Mouse (Mus musculus) neutrophil, adult 5-6 weeks (primary cell): ENCODE measurements around the gene Hyal1. TPM values are rescaled to one million over a fixed set of nuclear protein-coding genes. Genes with fewer than 3 reads are reported as not detected.

ENCODE experiments used
- ATAC-seq: fragments of 151-379, 151-347 bp; 2 replicates; pipeline ENCODE4 v1.8.0; 2017; ENCODE audit warnings: mild to moderate bottlenecking, moderate TSS enrichment; ENCODE audit not compliant: insufficient number of reproducible peaks, poor library complexity, low FRiP score, severe bottlenecking; ENCODE audit errors: extremely low read depth
- total RNA-seq: library from RNA; stranded (forward); fragments of 200-1000 nt; gene quantifications from 2 replicates; pipeline ENCODE4 v1.2.3, GENCODE M21; 2017

The Hyal1 gene
- total RNA-seq, 1 experiment from 2014 or later: 2.8 TPM

DNA sequence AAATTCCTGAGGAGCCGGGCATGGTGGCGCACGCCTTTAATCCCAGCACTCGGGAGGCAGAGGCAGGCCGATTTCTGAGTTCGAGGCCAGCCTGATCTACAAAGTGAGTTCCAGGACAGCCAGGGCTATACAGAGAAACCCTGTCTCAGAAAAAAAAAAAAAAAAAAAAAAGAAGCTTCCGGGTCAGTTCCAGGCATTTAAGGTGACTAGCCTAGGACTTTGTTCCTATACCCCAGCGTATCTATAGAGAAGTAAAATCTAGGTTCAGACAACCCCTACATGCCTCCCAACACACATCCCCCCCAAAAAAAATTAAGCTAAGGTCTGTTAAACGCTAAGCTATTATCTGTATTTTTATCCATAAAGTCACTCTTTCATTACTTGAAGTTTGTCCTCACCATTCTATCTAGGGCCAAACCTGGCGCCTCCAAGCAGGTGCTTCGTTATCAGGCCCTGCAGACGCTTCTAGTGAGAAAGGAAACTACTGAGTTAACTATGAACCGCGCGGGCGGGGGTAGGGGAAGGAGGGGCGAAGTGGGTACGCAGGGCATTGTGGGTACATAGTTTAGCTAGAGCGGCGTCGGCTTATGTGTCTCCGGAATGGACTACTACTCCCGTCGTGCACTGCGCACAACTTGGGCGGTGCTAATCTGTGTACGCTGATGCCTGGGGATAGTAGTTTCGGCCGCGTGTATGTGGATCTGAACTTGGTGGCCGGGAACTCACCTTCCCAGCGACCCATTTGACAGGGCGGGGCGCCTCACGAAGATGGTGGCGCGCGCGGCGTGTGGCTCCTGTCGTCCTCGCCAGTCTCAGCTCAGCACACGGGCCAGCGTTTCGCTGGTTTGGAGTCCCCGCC, 10.5 kb downstream of the Hyal1 start, which contains the start of gene Ifrd2:
TSS of gene Ifrd2 (plus strand) at position 669 of the 859 bp plus-strand sequence.
- peak; percentile 96 for ATAC-seq

DNA sequence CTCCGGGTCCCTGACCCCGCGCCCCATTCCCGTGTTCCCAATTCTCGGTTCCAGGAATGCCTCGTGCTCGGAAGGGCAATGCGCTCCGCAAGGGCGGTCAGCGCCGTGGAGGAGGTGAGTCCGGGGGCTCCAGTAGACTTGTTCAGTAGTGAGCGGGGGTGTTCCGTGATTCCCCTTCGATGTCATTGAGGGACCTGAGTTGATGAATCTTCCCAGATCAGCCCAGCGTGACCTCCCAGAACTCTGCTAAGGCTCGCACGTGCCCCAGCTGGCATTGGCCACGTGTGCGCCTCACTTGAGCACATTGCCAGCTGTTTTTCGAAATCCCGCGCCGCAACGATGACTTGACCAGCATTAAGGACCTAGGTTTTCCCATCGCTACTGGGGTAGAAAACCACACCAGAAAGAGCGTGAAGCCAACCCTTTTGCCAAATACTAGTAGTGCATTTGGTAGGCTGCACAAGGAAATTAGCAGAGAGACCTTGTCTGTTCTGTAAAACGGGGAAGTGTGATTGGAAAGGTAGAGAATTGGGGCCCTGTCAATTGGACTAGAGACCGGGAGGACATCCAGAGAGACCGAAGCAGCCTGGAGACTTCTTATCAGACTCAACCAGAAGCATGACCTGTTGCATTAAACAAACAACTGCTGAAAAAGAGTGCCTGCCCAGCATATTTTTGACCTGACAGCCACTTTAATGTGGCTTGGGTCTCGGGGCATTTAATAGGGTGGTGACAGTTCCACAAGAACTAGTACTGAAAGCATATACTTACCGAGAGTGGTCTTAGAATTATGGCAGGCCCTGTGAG, 11.3 kb downstream of the Hyal1 start:
- no peak for ATAC-seq

DNA sequence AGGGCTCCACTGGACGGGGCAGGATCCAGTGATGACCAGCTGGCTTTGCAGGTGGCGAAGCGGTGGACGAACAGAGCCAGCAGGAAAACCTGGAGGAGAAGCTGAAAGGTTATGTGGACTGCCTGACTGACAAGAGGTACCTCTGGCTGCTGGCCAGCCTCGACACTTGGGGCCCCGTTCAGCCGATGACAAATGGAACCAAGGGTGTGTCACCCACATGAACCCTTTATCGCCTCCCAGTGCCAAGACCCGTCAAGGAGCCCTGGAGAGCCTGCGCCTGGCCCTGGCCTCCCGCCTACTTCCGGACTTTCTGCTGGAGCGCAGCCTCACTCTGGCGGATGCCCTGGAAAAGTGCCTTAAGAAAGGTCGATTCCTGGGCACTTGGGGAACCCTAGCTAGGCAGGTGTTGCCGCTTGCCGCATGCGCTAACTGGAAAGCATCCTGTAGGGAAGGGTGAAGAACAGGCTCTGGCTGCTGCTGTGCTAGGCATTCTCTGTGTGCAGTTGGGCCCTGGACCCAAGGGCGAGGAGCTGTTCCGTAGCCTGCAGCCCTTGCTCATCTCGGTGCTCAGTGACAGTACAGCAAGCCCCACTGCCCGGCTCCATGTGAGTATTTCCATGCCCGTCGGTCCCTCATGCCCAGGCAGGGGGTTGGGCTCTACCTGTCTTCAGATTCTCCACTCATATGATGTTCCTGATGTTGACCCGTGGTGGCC, 13.5 kb downstream of the Hyal1 start:
- ATAC-seq: no peak

DNA sequence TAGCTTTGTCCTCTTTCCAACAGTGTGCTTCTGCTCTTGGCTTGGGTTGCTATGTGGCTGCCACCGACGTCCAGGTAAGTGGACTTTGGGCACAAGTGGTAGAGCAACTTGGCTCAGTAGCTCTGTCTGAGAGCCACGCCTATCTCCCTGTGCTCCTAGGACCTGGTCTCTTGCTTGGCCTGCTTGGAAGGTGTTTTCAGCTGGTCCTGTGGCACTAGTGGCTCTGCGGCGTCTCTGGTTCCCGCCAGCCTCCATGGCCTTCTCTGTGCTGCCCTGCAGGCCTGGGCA, 14.0 kb downstream of the Hyal1 start:
- ATAC-seq: no peak

DNA sequence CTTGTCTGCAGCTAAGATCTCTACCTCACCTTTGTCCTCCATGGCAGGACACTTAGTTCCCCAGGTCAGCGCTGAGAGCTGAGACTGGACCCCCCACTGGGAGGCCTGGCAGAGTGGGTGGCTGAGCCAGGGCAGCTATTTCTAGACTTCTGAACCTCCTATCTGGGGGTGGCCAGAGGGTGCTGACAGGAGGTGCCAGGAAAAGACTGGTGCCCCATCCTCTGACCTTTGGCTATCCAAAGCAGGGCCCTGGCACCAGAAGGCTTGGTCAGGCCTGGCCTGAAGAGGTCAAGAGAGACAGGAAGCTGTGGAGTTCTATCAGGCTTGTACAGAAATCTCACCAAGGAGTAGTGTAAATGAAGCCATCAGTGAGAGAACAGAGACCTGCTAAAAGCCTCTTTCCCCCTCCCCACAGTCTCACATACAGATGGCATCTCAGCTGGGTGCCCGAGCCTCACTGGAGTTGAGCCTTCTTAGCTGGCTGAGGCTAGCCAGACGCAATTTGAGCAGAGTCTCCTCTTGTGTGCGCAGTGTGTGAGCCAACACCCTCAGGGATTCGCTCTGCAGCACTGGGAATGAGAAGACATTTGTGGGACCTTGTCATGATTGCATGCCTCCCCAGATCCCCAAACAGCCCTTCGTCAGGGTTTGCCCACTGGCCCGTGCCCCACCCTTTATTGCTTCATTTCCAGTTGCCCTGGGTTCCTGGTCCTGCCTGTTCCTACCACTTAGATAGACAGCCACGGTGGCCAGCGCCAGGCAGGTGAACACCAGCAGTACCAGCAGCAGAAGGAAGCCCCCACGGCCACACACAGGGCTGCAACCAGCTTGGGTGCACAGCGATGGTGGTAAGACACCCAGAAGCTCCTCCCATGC, 16.6 kb downstream of the Hyal1 start:
- ATAC-seq: no peak

DNA sequence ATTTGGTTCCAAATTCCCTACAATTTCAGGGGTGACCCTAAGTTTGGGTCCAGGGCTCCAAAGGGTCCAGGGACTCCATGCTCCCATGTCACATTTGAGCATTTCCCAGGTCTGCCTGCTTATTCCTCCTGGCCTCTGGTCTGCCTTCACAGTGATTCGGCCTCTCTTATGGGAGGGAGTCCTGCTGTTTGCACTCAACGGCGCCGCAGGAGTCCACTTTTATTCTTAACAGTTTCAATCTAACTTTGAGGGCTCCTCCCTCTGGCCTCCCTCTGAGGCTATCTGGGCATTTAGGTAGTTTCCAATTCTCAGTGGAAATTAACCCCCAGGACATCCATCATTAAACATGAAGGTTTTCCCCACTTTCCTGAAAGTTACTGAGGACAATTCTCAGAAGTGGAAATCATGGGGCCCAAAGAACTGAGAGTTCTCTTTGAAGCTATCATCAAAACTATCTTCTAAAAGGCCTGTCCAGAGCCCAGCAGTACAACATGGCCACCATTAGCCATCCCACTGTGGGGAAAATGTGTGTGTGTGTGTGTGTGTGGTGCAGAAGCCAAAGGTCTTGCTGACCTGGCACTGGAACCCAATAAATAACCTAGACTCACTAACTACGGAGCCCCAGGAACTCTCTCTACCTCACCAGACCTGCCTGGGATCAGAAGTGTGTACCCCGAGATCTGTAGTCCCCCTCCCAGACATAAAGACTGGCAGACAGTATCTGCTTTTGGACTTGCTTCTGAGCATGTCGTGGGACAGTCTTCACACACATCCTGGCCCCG, 17.7 kb downstream of the Hyal1 start:
- ATAC-seq: no peak

DNA sequence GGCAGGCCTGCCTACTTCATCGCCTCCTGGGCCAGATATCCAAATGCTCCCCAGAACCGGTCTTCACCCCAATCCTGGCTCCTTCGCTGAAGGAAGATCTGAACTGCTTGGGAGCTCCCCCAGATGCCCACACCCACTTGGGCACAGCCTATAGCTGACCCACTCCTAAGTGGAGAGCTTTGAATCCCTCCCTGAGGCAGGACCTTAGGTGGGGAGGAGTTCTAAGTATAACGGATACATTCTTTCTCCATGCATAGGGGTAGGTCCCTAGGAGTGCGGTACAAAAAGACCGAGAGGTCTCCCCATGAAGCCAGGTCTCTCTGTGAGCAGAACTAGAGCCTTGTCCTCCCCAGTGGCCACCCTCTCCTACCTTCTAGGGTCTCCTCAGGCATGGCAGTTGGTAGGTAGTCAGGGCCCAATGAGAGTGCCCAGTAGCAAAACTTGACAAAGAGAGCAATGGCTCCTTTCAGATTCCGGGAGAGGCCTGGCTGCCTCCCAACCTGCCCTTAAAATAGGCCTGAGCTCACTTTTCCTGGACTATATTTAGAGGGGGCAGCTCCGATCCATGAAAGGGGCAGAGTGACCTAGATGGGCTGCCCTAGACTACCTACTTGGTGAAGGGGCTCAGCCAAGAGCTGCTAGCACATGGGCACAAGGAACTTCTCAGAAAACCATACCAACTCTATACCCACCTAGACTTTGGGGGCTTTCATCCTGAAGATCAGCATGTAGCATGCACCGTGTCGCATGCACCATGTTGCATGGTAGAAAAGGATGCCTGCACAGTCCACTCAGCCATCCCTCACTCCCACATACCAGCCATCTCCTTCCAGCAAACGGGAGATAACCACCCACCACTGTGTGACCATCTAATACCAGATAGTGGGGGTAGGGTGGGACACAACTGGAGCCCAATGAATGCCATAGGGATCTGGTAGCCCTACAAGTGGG, 20.2 kb downstream of the Hyal1 start:
- ATAC-seq: no peak

DNA sequence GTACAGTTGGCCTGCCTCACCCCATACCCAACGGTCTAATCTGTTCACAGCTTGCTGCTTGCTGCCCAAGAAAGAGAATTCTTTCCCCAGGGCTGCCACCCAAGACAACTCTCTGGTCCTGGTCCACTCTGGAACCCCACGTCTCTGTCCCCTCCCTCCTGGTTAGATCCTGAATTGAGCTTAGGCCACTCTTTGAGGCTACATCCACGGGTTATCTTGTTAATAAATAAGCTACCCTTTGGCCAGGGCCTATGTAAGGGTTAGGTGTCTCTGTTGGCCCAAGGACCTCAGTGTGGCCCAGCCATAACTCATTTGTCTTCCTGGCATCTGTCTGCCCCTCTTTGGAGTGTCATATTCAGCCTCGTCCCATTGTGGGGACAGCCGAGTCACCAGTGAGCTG, 21.7 kb downstream of the Hyal1 start:
- ATAC-seq: no peak

DNA sequence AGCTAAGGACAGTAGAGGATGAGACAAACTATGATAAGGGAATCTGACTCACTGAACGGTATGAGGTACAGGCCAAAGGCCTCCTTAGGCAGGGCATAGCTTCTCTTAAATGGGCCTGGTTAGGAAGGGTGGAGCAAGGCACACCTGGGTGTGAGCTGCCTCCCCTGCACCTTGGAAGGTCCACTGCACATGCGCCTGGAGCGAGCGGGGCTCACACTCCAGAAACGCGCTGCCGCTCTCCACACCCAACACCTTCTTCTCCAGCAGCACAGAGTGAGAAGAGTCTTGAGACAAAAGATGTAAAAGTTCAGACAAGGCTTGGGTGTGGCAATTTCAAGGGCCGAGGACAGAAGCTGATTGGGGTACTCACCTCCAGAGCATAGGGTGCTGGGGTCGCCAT, 22.7 kb downstream of the Hyal1 start:
- no peak for ATAC-seq

DNA sequence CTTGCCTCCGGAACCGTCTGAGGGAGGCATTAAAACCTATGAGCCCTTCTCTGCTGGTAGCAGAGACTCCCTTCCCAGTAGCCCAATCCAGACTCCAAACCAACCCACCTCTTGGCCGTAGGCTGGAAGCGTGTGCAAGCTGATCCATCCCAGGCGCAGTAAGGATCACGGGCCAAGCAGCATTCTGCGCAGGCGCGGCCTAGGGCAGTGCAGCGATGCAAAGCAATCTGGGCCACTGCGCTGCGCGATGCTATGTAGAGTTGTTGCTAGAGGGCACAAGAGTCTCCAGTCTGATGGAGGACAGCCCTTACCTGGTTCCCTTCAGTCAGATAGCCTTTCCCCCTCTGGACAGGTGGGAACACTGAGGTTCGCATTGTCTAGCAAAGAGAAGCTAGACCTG, 23.1 kb downstream of the Hyal1 start:
- ATAC-seq: no peak

DNA sequence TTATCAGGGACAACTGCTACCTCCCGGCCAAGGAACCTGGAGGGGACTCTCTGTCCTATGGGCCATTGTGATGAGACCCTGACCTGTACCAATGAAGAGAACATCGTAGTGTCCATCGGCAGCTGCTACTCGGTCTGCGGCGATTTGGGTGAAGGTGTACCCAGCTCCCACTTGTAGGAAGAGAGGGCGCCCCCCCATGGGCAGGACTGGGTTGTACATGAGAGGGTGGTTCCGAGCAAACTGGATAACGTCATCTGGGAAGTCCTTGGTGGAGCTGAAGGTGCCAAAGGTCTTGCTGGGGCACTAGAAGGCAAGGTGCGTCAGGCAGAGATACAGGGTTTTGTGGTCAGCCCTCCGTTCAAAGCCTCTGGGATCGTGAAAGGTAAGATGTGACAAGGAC, 24.0 kb downstream of the Hyal1 start:
- ATAC-seq: no peak

DNA sequence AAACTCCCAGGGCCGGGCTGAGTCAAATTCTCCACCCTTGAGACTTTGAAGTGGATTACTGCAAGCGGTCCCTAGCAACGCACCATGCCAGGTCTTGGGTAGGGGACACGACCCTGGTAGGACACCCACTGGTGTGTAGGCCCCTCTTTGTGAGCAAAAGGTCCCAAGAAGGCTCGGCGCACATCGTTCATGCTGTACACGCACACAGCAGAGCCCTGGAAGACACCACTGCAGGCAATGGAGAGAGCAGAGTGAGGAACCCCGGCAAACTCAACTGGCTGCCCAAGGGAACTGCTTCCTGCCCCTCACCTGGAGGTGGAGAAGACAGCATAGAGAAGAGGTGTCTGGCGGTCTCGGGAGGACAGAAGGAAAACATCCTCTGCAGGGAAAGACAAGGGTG, 24.5 kb downstream of the Hyal1 start:
- ATAC-seq: no peak

DNA sequence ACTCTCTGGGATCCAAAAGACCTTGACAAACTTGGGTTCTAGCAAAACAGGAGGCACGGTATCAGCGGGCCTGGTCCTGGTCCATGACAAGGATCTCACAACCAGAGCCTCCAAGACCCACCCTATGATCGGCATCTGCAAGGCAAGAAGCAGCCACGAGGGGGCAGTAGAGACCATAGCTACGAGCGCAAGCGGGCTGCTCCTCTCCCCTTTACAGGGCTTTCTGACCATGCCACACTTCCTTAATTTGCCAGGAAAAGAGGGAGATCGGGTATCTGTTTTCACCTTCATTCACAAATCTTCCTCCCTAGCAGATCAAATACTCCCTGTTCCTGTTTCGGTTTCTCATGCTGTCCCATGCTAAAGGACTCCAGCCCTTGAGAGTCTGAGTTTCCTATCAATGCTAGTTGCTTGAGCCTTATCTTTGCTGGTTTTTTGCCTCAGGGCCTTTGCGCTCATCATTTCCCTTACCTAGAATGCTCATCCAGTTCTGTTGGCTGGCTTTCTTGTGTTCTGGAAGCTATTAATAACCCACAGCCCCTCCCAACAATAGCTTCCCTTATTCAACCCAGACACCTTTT, 25.4 kb downstream of the Hyal1 start:
- ATAC-seq: peak; percentile 74

DNA sequence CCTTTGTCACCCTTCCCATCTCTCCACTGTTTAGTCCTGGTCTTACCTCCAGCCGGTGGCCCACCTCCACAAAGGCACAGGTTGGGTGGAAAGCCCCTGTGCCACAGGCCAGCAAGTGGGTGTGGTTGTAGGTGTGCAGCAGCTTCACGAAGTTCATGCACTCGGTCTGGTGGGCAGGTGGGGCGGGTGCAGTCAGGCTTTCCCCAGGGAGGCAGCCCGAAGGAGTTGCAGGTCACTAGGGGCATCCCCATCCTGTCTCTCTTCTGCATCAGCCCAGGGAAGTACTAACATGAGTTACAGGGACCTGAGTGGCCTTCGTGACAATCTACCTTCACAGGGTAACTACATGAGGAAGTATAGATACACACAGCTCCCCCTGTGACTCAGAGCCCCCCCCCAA, 26.5 kb downstream of the Hyal1 start:
- peak; percentile 34; the same call in 1 of the 2 replicates for ATAC-seq

DNA sequence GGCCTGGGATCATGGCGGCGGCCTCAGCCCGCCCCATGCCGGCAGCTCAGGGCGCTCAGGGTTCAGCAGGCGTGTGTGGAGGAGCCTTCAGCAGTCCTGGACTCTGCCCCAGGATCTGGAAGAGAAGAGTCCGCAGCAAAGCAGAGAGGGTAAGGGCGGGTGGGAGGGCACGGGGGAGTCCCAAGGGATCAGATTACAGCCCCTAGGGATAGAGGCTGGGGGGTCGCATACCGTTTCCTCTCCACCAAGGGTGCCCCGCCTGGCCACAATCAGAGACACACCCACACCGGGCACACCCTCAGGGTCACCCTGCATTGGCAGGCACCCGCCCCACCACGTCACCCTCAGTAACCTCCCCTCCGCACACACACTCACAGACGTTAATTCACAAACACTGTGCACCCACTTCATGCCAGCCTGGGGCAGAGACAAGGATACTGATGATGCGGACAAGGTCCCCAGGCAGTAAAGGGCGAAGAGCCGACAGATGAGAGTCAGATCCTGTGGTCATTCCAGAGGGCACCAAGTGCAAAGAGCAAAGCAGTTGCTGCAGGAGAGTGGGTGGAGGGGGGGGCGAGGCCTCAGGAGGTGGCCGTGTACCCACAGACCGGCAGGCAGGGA, 28.4 kb downstream of the Hyal1 start:
- no peak for ATAC-seq

DNA sequence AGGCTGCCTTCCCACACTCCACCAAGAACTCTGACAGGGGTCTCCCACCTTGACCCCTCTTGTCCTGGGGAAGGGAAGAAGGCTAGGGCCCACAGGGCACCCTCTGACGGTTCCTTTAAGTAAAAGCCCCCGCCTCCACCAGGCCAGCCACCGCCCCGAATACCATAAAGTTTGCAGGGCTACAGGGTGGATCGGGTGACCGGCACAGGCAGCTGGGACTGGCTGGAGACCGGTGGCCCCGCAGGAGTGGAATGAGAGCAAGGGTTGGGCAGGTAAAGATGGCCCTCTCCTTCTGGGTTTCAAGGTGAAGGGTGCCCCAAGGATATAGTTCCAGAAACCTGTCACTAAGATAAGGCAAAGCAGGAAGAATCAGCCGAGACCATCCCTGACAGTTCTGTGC, 29.9 kb downstream of the Hyal1 start:
- no peak for ATAC-seq
